Mouse (Mus musculus): Measurements from ENCODE around the gene Rybp. TPM values are rescaled to one million over a fixed set of nuclear protein-coding genes. Genes with fewer than 3 reads are reported as not detected.

Gene Rybp
- polyA plus RNA-seq, 2 experiments, result 17.2 to 59.0 TPM

DNA sequence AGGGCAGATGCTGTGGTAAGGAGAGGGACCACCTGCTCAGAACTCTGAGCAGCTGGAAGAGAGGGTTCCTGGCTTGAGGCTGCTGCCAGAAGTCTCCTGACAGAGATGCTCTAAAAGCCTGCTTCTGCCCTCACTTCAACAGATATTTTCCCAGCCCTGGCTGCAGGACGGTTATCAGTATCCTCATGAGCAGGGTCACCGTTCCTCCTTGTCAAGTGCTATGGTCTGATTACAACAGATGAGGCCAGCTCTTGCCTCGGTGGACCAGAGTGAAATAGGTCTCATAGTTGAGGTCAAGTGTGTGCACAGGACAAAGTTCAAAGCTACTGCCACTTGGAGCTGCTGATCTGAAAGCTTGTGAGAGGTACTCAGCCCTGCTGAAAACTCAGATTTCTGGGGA is 108.5 kb downstream of the Rybp start:
- Histone ChIP-seq H3K9ac (ENCODE audit: low read depth, low read length, severe bottlenecking) (no peak overlapping the region), H3K4me1 (ENCODE audit: control insufficient read depth, insufficient read depth, low read length) (0 out of 2 replicates have a peak, but pooled peaks cover 3% of the 10 kb centered on the region), H3K36me3 (ENCODE audit: control insufficient read depth, insufficient read depth, low read length) (no peaks in the 10 kb centered on the region), H3K4me3 (replicated peaks; ENCODE audit: low read length) (no peak overlapping the region), H3K9me3 (ENCODE audit: control insufficient read depth, low read length) (no peaks in the 10 kb centered on the region), H3K27ac (replicated peaks; ENCODE audit: low read depth, low read length) (no peak overlapping the region), H3K4me2 (replicated peaks; ENCODE audit: low read depth, low read length, severe bottlenecking) (no peak overlapping the region), H3K27me3 (ENCODE audit: control insufficient read depth, insufficient read depth, low read length) (no peaks in the 10 kb centered on the region)
- DNase-seq (ENCODE audit: low spot score), result no peak
- TF ChIP-seq POLR2A (IDR thresholded peaks at IDR 0.05; ENCODE audit: borderline replicate concordance, extremely low read depth, insufficient read depth, insufficient read length), result no peak
- ATAC-seq (ENCODE audit: low FRiP score, low read depth), result no peak
- 82% methylated on average over 3 of the region's 3 CpGs for whole genome bisulfite sequencing

All from limb, embryonic 14.5 days (tissue).